Mouse (Mus musculus) cortical plate, adult 2 months (tissue): ENCODE measurements around the gene Tlx2.

ENCODE experiments used
- CTCF ChIP-seq: fragments of 200-500 bp; IDR thresholded peaks from 2 replicates; pipeline ENCODE4 v1.5.1; 2011; ENCODE audit warnings: mild to moderate bottlenecking, control low read depth, low read length; ENCODE audit not compliant: insufficient read depth; ENCODE audit errors: extremely low read depth
- POLR2A ChIP-seq: fragments of 200-500 bp; IDR thresholded peaks from 2 replicates; pipeline ENCODE4 v1.6.1; 2011; ENCODE audit warnings: mild to moderate bottlenecking, low read length, control low read depth; ENCODE audit not compliant: insufficient read depth; ENCODE audit errors: extremely low read depth

GRCm38 (mm10) chr6:83025221-83025620 is 44.9 kb downstream of the Tlx2 start:
- TF ChIP-seq POLR2A (no peak), CTCF (no peak)
